Mouse (Mus musculus) gastrocnemius, postnatal 14 days (tissue): ENCODE data around the gene Nudt9. TPM values are rescaled to one million over a fixed set of nuclear protein-coding genes. Genes with fewer than 3 reads are reported as not detected.
A peak's percentile ranks its signal among the peaks of the same experiment; 100 is the strongest.

Source experiments
- DNase-seq: peaks from one replicate; pipeline ENCODE4 v3.0.0; 2021; ENCODE audit warnings: mixed read lengths
- intact Hi-C: fragments of 180-260 bp; cut with DNase I; formaldehyde crosslinking; loops from one replicate; pipeline ENCODE4 v1.15.1; 2025; ENCODE audit warnings: low total_unique reads
- total RNA-seq, 2 experiments: library from RNA; stranded (reverse); gene quantifications; 2 replicates each; pipeline ENCODE4 v1.2.3; 2021

Nudt9 gene
- total RNA-seq, 2 experiments from 2014 or later = 52.1 to 53.6 TPM

GRCm38 (mm10) chr5:104032434-104033097, 13.5 kb upstream of the Nudt9 start:
- DNase-seq = no peak
- intact Hi-C loops = no loop called here

- no peak for DNase-seq
- intact Hi-C loops = loop anchor here (5.0 kb wide), 1 partner anchor 33 kb away; no protein-coding TSS in a partner anchor
Observed at GRCm38 (mm10) chr5:104035066-104035465, 11.0 kb upstream of the Nudt9 start.

DNA sequence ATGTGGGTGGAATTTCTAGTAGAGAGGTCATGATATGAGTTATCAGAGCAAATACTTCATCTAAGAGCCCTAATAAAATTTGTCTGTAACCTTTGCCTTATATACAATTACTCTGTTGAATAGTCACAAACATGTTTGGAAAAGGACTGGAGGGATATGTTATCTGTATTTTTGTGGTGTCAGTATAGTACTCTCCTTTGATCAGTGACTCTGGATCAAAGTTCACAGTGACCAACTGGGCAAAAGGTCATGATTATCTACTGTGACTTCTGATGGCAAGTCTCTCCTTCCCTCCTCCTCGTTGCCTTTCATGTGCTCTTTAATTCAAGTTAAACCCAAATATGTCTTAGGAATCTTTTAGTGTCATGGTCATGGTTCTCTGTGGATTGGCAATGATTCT, 10.3 kb upstream of the Nudt9 start:
- intact Hi-C loops = loop anchor here (5.0 kb wide), 1 partner anchor 34 kb away; no protein-coding TSS in a partner anchor
- no peak for DNase-seq

GRCm38 (mm10) chr5:104036686-104037085, 9.4 kb upstream of the Nudt9 start:
- DNase-seq = no peak
- intact Hi-C loops = loop anchor here (5.0 kb wide), 1 partner anchor 34 kb away; no protein-coding TSS in a partner anchor

- no peak for DNase-seq
- intact Hi-C loops = loop anchor here (5.0 kb wide), 1 partner anchor 37 kb away; no protein-coding TSS in a partner anchor
Observed at GRCm38 (mm10) chr5:104039154-104039932, 6.8 kb upstream of the Nudt9 start.

DNA sequence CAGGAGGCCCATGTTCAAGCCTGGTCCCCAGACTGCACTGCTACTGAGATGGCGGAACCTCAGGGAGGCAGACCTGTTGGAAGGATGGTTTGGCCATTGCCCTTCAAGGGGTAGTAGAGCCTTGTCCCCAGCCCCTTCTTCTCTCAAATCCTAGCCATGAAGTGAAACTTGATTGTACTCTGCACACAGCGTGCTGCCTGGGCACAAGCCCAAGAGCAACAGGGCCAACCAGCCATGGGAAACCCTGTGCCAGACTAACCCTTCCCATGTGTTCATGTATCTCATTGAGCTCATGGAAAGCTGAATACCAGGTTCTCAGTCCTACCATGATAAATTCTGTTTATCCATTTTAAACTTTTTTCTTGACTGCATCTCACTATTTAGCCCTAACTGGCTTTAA, 3.2 kb upstream of the Nudt9 start:
- intact Hi-C loops = no loop called here
- DNase-seq = no peak

- intact Hi-C loops = no loop called here
Observed at GRCm38 (mm10) chr5:104043704-104044103, 2.4 kb upstream of the Nudt9 start.

GRCm38 (mm10) chr5:104047200-104048105, 1.3 kb downstream of the Nudt9 start:
- DNase-seq = no peak
- intact Hi-C loops = no loop called here

More at GRCm38 (mm10) chr5:104043704-104044103, 2.4 kb upstream of the Nudt9 start:
- no peak for DNase-seq

DNA sequence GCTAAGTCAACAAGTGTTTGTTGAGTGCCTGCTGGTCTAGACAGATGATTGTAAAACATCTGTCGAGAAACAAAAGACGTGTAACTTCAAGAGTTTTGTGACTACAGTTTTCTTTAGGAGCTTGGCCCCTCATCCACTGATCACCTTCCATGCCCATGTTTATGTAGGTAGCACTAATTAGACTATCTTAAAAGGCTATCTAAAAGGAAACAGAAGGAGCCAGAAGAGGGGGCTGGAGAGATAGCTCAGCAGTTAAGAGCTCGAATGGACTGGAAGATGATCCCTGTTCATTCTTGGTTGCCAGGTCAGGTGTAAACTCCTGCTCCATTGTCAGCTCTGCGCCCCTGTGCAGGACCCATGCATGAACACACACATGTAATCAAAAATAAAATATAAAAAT, 2.0 kb downstream of the Nudt9 start:
- intact Hi-C loops = no loop called here
- DNase-seq = no peak

GRCm38 (mm10) chr5:104052956-104053355, 6.8 kb downstream of the Nudt9 start:
- intact Hi-C loops = no loop called here
- DNase-seq = no peak

- intact Hi-C loops = no loop called here
- DNase-seq = no peak
Observed at GRCm38 (mm10) chr5:104054938-104055337, 8.8 kb downstream of the Nudt9 start.

GRCm38 (mm10) chr5:104055816-104056215, 9.7 kb downstream of the Nudt9 start:
- DNase-seq = no peak
- intact Hi-C loops = no loop called here

- DNase-seq = no peak
- intact Hi-C loops = no loop called here
Observed at GRCm38 (mm10) chr5:104056295-104056694, 10.2 kb downstream of the Nudt9 start.

DNA sequence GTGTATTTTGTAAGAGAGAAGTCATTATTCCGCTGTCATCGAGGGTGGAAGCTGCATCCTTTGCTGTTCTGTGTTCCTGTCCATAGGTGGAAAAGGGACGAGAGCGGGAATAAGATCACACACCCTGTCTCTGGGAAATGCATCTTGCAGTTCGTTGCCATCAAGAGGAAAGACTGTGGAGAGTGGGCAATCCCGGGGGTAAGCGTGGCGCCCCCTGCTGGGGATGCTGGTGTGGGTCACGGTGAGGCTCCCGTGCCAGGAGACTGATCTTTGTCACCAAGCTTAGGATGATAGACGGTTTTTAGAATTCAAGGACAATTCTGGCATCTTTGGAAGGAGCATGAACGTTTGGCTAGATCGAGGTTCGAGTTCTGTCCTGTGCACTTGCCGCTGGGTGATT, 11.9 kb downstream of the Nudt9 start:
- intact Hi-C loops = no loop called here

DNA sequence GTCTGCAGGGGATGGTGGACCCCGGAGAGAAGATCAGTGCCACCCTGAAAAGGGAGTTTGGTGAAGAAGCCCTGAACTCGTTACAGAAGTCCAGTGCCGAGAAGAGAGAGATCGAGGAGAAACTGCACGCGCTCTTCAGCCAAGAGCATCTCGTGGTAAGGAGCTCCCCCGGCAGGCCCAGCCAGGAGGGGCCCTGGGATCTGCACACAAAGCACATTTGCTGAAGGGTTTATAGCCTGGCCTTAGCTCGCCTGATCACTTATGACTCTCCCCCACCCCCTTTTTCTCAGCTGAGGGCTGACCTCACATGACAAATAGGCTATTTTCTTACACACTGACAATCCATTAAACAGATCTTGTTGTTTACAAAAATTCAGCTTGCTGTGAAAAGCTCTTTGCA, 13.5 kb downstream of the Nudt9 start:
- no peak for DNase-seq
- intact Hi-C loops = no loop called here

More for the DNA sequence above, 11.9 kb downstream of the Nudt9 start:
- peak; percentile 56 for DNase-seq

DNA sequence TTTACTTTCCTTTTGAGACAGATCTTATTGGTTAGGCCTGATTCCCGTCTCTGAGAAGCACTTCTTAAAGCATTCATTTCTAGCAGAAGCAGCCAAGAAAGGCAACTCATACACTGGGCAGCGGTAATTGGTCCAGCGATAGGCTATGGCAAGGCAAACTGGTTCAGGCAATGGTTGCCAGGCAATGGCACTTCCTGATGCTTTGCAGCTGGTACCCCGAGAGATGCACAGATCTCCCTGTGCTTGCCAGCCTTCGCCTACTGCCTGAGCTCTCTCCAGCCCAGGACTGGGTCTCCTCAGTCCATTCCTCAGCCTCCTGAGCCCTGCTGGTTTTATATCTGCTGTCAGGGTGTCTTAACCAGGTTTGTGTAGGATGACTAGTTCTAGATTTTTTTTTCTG, 14.3 kb downstream of the Nudt9 start:
- intact Hi-C loops = no loop called here
- DNase-seq = no peak

DNA sequence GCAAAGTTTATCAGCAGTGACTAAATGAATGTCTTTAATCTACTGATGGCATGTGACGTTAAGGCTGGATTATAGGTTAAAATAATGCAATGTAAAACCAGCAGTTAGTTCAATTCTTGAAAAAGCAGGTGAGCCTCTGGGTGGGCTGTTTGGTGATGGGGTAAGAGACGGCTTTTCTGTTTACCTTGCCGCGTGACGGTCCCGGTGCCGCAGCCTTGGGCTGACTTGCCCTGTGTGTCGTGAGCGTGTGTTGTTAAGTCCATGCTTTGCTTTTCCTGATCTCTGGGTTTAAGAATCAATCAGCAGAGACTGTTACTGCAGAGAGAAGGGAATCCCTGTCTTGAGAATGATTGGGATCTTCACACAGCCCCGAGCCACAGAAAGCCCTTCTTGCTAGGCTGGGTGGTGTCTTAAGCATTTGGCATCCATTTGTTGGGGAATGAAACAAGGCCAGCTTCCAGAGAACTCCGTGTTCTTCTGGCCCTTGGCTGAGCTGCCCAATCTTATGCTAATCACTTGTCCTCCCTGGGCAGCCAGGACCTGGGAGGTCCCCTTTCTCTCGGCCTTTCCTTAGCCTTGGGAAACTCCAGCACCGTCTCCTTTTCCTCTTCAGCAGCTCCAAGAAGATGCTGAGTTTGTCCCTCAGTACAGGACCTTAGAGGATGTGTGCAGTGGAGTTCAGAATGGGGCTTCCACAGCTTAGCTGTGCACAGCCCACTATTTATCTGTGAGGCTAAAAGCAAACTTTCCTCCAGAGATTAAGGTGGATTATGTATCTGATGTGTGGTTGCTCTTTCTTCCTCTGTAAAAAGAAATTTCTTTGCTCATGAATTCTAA, 16.0 kb downstream of the Nudt9 start:
- intact Hi-C loops = no loop called here
- no peak for DNase-seq

DNA sequence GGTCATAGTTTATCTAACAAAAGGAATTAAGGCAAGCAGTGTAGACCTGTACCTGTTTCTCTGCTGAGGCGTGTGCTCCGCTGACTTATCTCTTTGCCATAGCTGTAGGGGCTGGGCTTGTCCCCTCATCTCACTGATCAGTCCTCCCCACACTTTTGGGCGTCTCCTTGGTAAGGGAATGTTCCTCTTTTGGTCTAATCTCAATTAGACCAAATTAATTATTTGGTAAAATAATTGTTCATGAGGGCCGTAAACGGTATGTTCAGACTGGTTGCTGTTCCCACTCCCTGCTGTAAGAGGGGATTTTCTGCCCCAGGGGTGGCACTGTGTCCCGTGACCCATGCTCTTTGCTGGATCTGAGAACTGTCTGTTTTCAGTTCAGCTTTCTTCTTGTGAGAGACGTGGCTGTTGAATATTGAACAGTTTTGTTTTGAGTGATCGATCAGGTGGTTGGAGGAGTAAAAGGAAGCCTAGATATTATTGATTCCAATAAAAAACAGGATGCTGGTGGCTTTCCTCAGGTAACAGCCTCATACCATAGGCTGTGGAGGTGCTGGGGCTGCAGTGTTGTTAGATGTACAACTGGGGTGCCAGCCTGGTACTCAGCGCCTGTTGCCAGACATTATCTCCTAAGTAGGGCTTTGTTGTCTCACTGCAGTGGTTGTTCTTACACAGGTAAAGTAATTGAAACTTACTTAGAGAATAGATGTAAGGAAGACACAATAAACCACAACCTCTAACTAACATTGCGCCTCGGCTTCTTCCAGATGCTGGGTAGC, 16.9 kb downstream of the Nudt9 start:
- no peak for DNase-seq
- intact Hi-C loops = no loop called here
